Mouse (Mus musculus): ENCODE data around the gene Gosr1. TPM values are rescaled to one million over a fixed set of nuclear protein-coding genes. Genes with fewer than 3 reads are reported as not detected.

Gosr1 gene
- polyA plus RNA-seq, 1 experiment: 12.4 TPM

GRCm38 (mm10) chr11:76735753-76736324, 27.5 kb downstream of the Gosr1 start:
- 49% methylated on average over 4 of the region's 4 CpGs for WGBS
- Histone ChIP-seq H3K4me1 (ENCODE audit: control insufficient read depth, insufficient read depth, insufficient read length, low read length) (peaks cover 3% of the 10 kb centered on the region), H3K36me3 (ENCODE audit: control insufficient read depth, insufficient read depth, low read length) (peaks cover 47% of the 10 kb centered on the region), H3K27ac (ENCODE audit: insufficient read depth, low read depth, low read length) (peak overlapping the region; percentile 23; the same call in 1 of the 2 replicates), H3K4me3 (ENCODE audit: low read depth, low read length) (no peak overlapping the region), H3K27me3 (ENCODE audit: control insufficient read depth, insufficient read depth, low read length) (no peaks in the 10 kb centered on the region)
- TF ChIP-seq POLR2A (IDR thresholded peaks at IDR 0.05; ENCODE audit: low read depth, low read length): no peak
- no peak for TF ChIP-seq CTCF (IDR thresholded peaks at IDR 0.05; ENCODE audit: extremely low read depth, insufficient read length, insufficient replicate concordance, low read depth, low read length)

- TF ChIP-seq CTCF (IDR thresholded peaks at IDR 0.05; ENCODE audit: extremely low read depth, insufficient read length, insufficient replicate concordance, low read depth, low read length) (no peak), POLR2A (IDR thresholded peaks at IDR 0.05; ENCODE audit: low read depth, low read length) (no peak)
- 78% methylated on average over 3 of the region's 3 CpGs for WGBS
- H3K36me3 ChIP-seq (ENCODE audit: control insufficient read depth, insufficient read depth, low read length): peaks cover 52% of the 10 kb centered on the region
- H3K4me1 ChIP-seq (ENCODE audit: control insufficient read depth, insufficient read depth, insufficient read length, low read length): peaks cover 3% of the 10 kb centered on the region
- no peak overlapping the region for H3K4me3 ChIP-seq (ENCODE audit: low read depth, low read length)
- H3K27ac ChIP-seq (ENCODE audit: insufficient read depth, low read depth, low read length): no peak overlapping the region
- H3K27me3 ChIP-seq (ENCODE audit: control insufficient read depth, insufficient read depth, low read length): no peaks in the 10 kb centered on the region
Measured at GRCm38 (mm10) chr11:76734560-76734959, 28.8 kb downstream of the Gosr1 start.

GRCm38 (mm10) chr11:76730650-76731049, 32.7 kb downstream of the Gosr1 start:
- Histone ChIP-seq H3K4me3 (ENCODE audit: low read depth, low read length) (no peak overlapping the region), H3K4me1 (ENCODE audit: control insufficient read depth, insufficient read depth, insufficient read length, low read length) (peaks cover 3% of the 10 kb centered on the region), H3K27ac (ENCODE audit: insufficient read depth, low read depth, low read length) (no peak overlapping the region), H3K36me3 (ENCODE audit: control insufficient read depth, insufficient read depth, low read length) (peaks cover 51% of the 10 kb centered on the region), H3K27me3 (ENCODE audit: control insufficient read depth, insufficient read depth, low read length) (no peaks in the 10 kb centered on the region)
- TF ChIP-seq POLR2A (IDR thresholded peaks at IDR 0.05; ENCODE audit: low read depth, low read length) (no peak), CTCF (IDR thresholded peaks at IDR 0.05; ENCODE audit: extremely low read depth, insufficient read length, insufficient replicate concordance, low read depth, low read length) (no peak)
- 86% methylated on average over 3 of the region's 3 CpGs for WGBS

DNA sequence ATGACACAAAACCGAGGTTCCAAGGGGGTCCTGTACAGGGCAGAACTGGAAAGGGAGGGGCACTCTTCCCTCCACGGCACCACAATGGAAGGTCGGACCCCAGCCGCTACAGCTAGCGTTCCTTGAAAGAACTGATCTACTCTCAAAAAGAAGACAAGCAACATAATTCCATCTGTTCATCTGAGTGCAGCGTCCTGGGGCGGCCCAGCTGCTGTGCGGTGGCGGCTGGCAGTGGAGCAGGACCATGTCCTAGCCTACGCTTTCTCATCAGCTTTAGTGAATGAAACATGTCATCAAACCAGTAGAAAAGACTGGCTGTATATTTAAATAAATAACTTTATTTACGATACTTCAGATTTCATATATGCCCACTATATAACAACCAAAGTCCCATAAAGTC, 35.3 kb downstream of the Gosr1 start:
- peaks cover 29% of the 10 kb centered on the region for H3K36me3 ChIP-seq (ENCODE audit: control insufficient read depth, insufficient read depth, low read length)
- no peak overlapping the region for H3K27ac ChIP-seq (ENCODE audit: insufficient read depth, low read depth, low read length)
- no peaks in the 10 kb centered on the region for H3K4me1 ChIP-seq (ENCODE audit: control insufficient read depth, insufficient read depth, insufficient read length, low read length)
- 95% methylated on average over 11 of the region's 11 CpGs for WGBS
- H3K27me3 ChIP-seq (ENCODE audit: control insufficient read depth, insufficient read depth, low read length): no peaks in the 10 kb centered on the region
- H3K4me3 ChIP-seq (ENCODE audit: low read depth, low read length): no peak overlapping the region
- no peak for TF ChIP-seq CTCF (IDR thresholded peaks at IDR 0.05; ENCODE audit: extremely low read depth, insufficient read length, insufficient replicate concordance, low read depth, low read length)
- TF ChIP-seq POLR2A (IDR thresholded peaks at IDR 0.05; ENCODE audit: low read depth, low read length): no peak

DNA sequence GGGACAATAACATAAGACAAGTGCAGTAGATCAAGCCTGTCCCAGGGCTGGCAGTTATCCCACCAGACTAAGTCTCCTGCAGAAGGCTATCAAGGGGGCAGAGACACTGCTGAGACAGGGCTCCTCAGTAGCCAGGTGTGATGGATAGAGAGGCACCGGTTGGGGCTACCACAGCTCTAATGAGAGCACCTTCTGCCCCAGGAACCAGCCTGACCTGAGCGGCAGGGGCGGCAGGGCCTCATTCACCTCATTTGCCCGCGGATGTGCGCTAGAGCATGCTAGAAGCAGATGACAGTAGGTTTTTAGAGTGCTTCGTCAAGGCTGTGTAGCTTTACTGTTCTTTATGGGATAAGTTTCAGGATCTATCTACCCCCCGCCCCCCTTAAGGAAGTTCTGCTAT, 39.5 kb downstream of the Gosr1 start:
- Histone ChIP-seq H3K27me3 (ENCODE audit: control insufficient read depth, insufficient read depth, low read length) (no peaks in the 10 kb centered on the region), H3K27ac (ENCODE audit: insufficient read depth, low read depth, low read length) (no peak overlapping the region), H3K4me3 (ENCODE audit: low read depth, low read length) (no peak overlapping the region), H3K36me3 (ENCODE audit: control insufficient read depth, insufficient read depth, low read length) (peaks cover 8% of the 10 kb centered on the region; the same call in 1 of the 2 replicates), H3K4me1 (ENCODE audit: control insufficient read depth, insufficient read depth, insufficient read length, low read length) (no peaks in the 10 kb centered on the region)
- TF ChIP-seq CTCF (IDR thresholded peaks at IDR 0.05; ENCODE audit: extremely low read depth, insufficient read length, insufficient replicate concordance, low read depth, low read length): no peak
- no peak for TF ChIP-seq POLR2A (IDR thresholded peaks at IDR 0.05; ENCODE audit: low read depth, low read length)
- 79% methylated on average over 8 of the region's 8 CpGs for WGBS

- WGBS: 67% methylated on average over 4 of the region's 4 CpGs
- no peaks in the 10 kb centered on the region for H3K27me3 ChIP-seq (ENCODE audit: control insufficient read depth, insufficient read depth, low read length)
- no peaks in the 10 kb centered on the region for H3K36me3 ChIP-seq (ENCODE audit: control insufficient read depth, insufficient read depth, low read length)
- H3K4me3 ChIP-seq (ENCODE audit: low read depth, low read length): no peak overlapping the region
- H3K4me1 ChIP-seq (ENCODE audit: control insufficient read depth, insufficient read depth, insufficient read length, low read length): no peaks in the 10 kb centered on the region
- TF ChIP-seq CTCF (IDR thresholded peaks at IDR 0.05; ENCODE audit: extremely low read depth, insufficient read length, insufficient replicate concordance, low read depth, low read length) (no peak), POLR2A (IDR thresholded peaks at IDR 0.05; ENCODE audit: low read depth, low read length) (no peak)
- H3K27ac ChIP-seq (ENCODE audit: insufficient read depth, low read depth, low read length): no peak overlapping the region
Measured at GRCm38 (mm10) chr11:76717000-76717399, 46.4 kb downstream of the Gosr1 start.

DNA sequence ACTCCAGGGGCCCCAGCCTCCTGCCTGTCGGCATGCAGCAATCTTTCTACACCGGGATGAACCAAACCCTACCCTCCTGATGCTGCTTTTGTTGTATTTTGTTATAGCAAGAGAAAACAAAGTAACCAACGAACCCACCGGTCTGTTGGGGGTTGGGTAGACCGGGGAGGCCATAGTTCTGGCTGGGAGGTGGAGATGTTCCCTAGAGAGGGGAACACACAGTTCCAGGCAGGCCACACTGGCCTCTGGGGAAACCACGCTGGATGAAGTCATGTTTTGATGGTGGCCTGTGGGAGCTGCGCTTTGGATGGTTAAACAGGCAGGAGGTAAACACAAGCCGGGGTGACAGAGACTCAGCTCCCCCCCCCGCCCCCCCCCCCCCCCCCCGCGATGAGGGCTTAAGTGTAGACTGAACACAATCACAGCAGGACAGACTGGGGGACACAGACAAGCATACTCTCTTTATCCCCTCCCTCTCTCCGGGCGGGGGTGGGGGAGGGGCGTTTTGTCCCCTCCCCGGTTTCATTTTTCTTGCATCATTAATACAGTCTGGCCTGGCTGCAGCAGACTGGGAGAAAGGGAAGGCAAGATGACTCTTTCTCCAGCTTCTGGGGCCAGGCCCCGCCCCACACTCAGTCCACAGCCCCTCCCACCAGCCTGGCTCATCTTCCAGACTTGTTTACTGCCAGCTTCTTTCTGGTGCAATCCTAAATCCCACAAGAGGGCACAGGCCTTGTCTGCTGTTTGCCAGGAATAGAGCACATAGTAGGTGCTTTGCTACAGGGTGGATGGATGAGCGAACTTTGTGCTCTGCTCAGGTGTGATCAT, 53.5 kb downstream of the Gosr1 start:
- 34% methylated on average over 15 of the region's 17 CpGs for WGBS
- Histone ChIP-seq H3K27me3 (ENCODE audit: control insufficient read depth, insufficient read depth, low read length) (no peaks in the 10 kb centered on the region), H3K4me3 (ENCODE audit: low read depth, low read length) (no peak overlapping the region), H3K27ac (ENCODE audit: insufficient read depth, low read depth, low read length) (no peak overlapping the region), H3K36me3 (ENCODE audit: control insufficient read depth, insufficient read depth, low read length) (no peaks in the 10 kb centered on the region), H3K4me1 (ENCODE audit: control insufficient read depth, insufficient read depth, insufficient read length, low read length) (no peaks in the 10 kb centered on the region; the same call in 1 of the 2 replicates)
- no peak for TF ChIP-seq POLR2A (IDR thresholded peaks at IDR 0.05; ENCODE audit: low read depth, low read length)
- no peak for TF ChIP-seq CTCF (IDR thresholded peaks at IDR 0.05; ENCODE audit: extremely low read depth, insufficient read length, insufficient replicate concordance, low read depth, low read length)

All from small intestine, adult 2 months (tissue).